Mouse (Mus musculus): ENCODE measurements around the gene Cfap44. TPM values are rescaled to one million over a fixed set of nuclear protein-coding genes. Genes with fewer than 3 reads are reported as not detected.

Gene Cfap44
- polyA plus RNA-seq (2016; fragmentation: Nextera tagmentation; extraction: Ambion mirVana), result 2.4 and 3.1 TPM in 2 replicates

GRCm38 (mm10) chr16:44394577-44395243, at the start of gene Cfap44:
TSS of gene Cfap44 (plus strand) at chr16:44394796.
- Histone ChIP-seq H3K27ac (0 out of 2 replicates have a peak within 1 kb of the TSS, but pooled peaks have one; percentile 44), H3K4me1 (peaks cover 14% of the 10 kb centered on the region), H3K36me3 (replicated peaks) (0 out of 2 replicates have a peak, but pooled peaks cover under 1% of the 10 kb centered on the region), H3K9me3 (no peaks in the 10 kb centered on the region), H3K27me3 (no peaks in the 10 kb centered on the region), H3K9ac (peak within 1 kb of the TSS; percentile 30; the same call in 1 of the 2 replicates), H3K4me2 (peak within 1 kb of the TSS; percentile 62), H3K4me3 (replicated peaks) (peak within 1 kb of the TSS; percentile 35)
- WGBS, result 1% methylated on average over 17 of the region's 17 CpGs
- ATAC-seq (ENCODE audit: low FRiP score), result peak; percentile 90

GRCm38 (mm10) chr16:44347071-44347901, 47.3 kb upstream of the Cfap44 start, which contains the start of gene Spice1:
TSS of gene Spice1 (plus strand) at chr16:44347121.
- Histone ChIP-seq H3K27me3 (no peaks in the 10 kb centered on the region), H3K27ac (peak within 1 kb of the TSS; percentile 90), H3K4me3 (replicated peaks) (peak within 1 kb of the TSS; percentile 66), H3K36me3 (replicated peaks) (no peaks in the 10 kb centered on the region), H3K9ac (peak within 1 kb of the TSS; percentile 68), H3K9me3 (no peaks in the 10 kb centered on the region), H3K4me1 (peaks cover 21% of the 10 kb centered on the region), H3K4me2 (peak within 1 kb of the TSS; percentile 70)
- ATAC-seq (ENCODE audit: low FRiP score), result peak; percentile 99
- WGBS, result under 1% methylated on average over 64 of the region's 67 CpGs

- no peak overlapping the region for H3K9ac ChIP-seq
- no peaks in the 10 kb centered on the region for H3K9me3 ChIP-seq
- H3K4me1 ChIP-seq, result peaks cover 21% of the 10 kb centered on the region
- no peak for ATAC-seq (ENCODE audit: low FRiP score)
- H3K27ac ChIP-seq, result no peak overlapping the region
- no peak overlapping the region for H3K4me3 ChIP-seq (replicated peaks)
- no peaks in the 10 kb centered on the region for H3K27me3 ChIP-seq
- no peak overlapping the region for H3K4me2 ChIP-seq
- H3K36me3 ChIP-seq (replicated peaks), result no peaks in the 10 kb centered on the region
- 95% methylated on average over 4 of the region's 4 CpGs for WGBS
These were observed 44.7 kb upstream of the Cfap44 start for GRCm38 (mm10) chr16:44349801-44350397.

GRCm38 (mm10) chr16:44356291-44356690, 38.3 kb upstream of the Cfap44 start:
- no peak overlapping the region for H3K4me3 ChIP-seq (replicated peaks)
- no peaks in the 10 kb centered on the region for H3K27me3 ChIP-seq
- no peaks in the 10 kb centered on the region for H3K4me1 ChIP-seq
- H3K4me2 ChIP-seq, result no peak overlapping the region
- H3K36me3 ChIP-seq (replicated peaks), result peaks cover 12% of the 10 kb centered on the region
- no peak overlapping the region for H3K9ac ChIP-seq
- ATAC-seq (ENCODE audit: low FRiP score), result no peak
- 83% methylated on average over 7 of the region's 7 CpGs for WGBS
- H3K27ac ChIP-seq, result no peak overlapping the region
- no peaks in the 10 kb centered on the region for H3K9me3 ChIP-seq

- H3K4me3 ChIP-seq (replicated peaks), result no peak overlapping the region
- WGBS, result 76% methylated on average over 4 of the region's 4 CpGs
- H3K4me1 ChIP-seq, result no peaks in the 10 kb centered on the region
- no peaks in the 10 kb centered on the region for H3K9me3 ChIP-seq
- no peak overlapping the region for H3K27ac ChIP-seq
- H3K36me3 ChIP-seq (replicated peaks), result peaks cover 21% of the 10 kb centered on the region
- H3K27me3 ChIP-seq, result no peaks in the 10 kb centered on the region
- no peak for ATAC-seq (ENCODE audit: low FRiP score)
- H3K9ac ChIP-seq, result no peak overlapping the region
- no peak overlapping the region for H3K4me2 ChIP-seq
These were observed 36.9 kb upstream of the Cfap44 start for GRCm38 (mm10) chr16:44357571-44358268.

GRCm38 (mm10) chr16:44361921-44362890, 32.4 kb upstream of the Cfap44 start:
- Histone ChIP-seq H3K27me3 (no peaks in the 10 kb centered on the region), H3K4me2 (no peak overlapping the region), H3K36me3 (replicated peaks) (peaks cover 38% of the 10 kb centered on the region), H3K27ac (no peak overlapping the region), H3K4me1 (no peaks in the 10 kb centered on the region), H3K4me3 (replicated peaks) (no peak overlapping the region), H3K9me3 (no peaks in the 10 kb centered on the region), H3K9ac (no peak overlapping the region)
- no peak for ATAC-seq (ENCODE audit: low FRiP score)
- 89% methylated on average over 10 of the region's 10 CpGs for WGBS

- Histone ChIP-seq H3K27me3 (no peaks in the 10 kb centered on the region), H3K4me3 (replicated peaks) (no peak overlapping the region), H3K9ac (no peak overlapping the region), H3K9me3 (no peaks in the 10 kb centered on the region), H3K27ac (no peak overlapping the region), H3K4me2 (no peak overlapping the region), H3K4me1 (no peaks in the 10 kb centered on the region), H3K36me3 (replicated peaks) (peaks cover 48% of the 10 kb centered on the region)
- 95% methylated on average over 7 of the region's 7 CpGs for WGBS
- ATAC-seq (ENCODE audit: low FRiP score), result no peak
These were observed 29.1 kb upstream of the Cfap44 start for GRCm38 (mm10) chr16:44365522-44365921.

GRCm38 (mm10) chr16:44375459-44375858, 19.1 kb upstream of the Cfap44 start:
- Histone ChIP-seq H3K4me2 (no peak overlapping the region), H3K9ac (no peak overlapping the region), H3K36me3 (replicated peaks) (peaks cover 38% of the 10 kb centered on the region), H3K9me3 (no peaks in the 10 kb centered on the region), H3K4me1 (no peaks in the 10 kb centered on the region), H3K27me3 (no peaks in the 10 kb centered on the region), H3K27ac (no peak overlapping the region), H3K4me3 (replicated peaks) (no peak overlapping the region)
- ATAC-seq (ENCODE audit: low FRiP score), result no peak
- WGBS, result 98% methylated on average over 4 of the region's 4 CpGs

GRCm38 (mm10) chr16:44380006-44380405, 14.6 kb upstream of the Cfap44 start:
- Histone ChIP-seq H3K9ac (no peak overlapping the region), H3K27ac (no peak overlapping the region), H3K4me1 (peaks cover 13% of the 10 kb centered on the region), H3K4me2 (no peak overlapping the region), H3K4me3 (replicated peaks) (no peak overlapping the region), H3K36me3 (replicated peaks) (peaks cover 24% of the 10 kb centered on the region), H3K27me3 (no peaks in the 10 kb centered on the region), H3K9me3 (no peaks in the 10 kb centered on the region)
- ATAC-seq (ENCODE audit: low FRiP score), result no peak
- WGBS, result 52% methylated on average over 4 of the region's 4 CpGs

- WGBS, result 9% methylated on average over 4 of the region's 5 CpGs
- Histone ChIP-seq H3K9me3 (no peaks in the 10 kb centered on the region), H3K27me3 (no peaks in the 10 kb centered on the region), H3K36me3 (replicated peaks) (peaks cover 29% of the 10 kb centered on the region), H3K4me3 (replicated peaks) (no peak overlapping the region), H3K9ac (no peak overlapping the region), H3K27ac (no peak overlapping the region), H3K4me1 (peaks cover 13% of the 10 kb centered on the region), H3K4me2 (no peak overlapping the region)
- 0 out of 2 replicates have a peak, but pooled peaks have one; percentile 44 for ATAC-seq (ENCODE audit: low FRiP score)
These were observed 13.0 kb upstream of the Cfap44 start for GRCm38 (mm10) chr16:44381578-44381977.

GRCm38 (mm10) chr16:44383549-44383948, 11.0 kb upstream of the Cfap44 start:
- H3K9me3 ChIP-seq, result no peaks in the 10 kb centered on the region
- no peak overlapping the region for H3K4me2 ChIP-seq
- 7% methylated on average over 2 of the region's 2 CpGs for WGBS
- peak; percentile 61; the same call in 1 of the 2 replicates for ATAC-seq (ENCODE audit: low FRiP score)
- peak overlapping the region; percentile 63 for H3K27ac ChIP-seq
- peaks cover 13% of the 10 kb centered on the region for H3K4me1 ChIP-seq
- H3K36me3 ChIP-seq (replicated peaks), result peaks cover 22% of the 10 kb centered on the region
- H3K27me3 ChIP-seq, result no peaks in the 10 kb centered on the region
- no peak overlapping the region for H3K4me3 ChIP-seq (replicated peaks)
- H3K9ac ChIP-seq, result no peak overlapping the region

Data from forebrain, embryonic 12.5 days (tissue).